Mouse (Mus musculus) G1E-ER4 (cell line): Measurements from ENCODE around the gene Trim52. TPM values are rescaled to one million over a fixed set of nuclear protein-coding genes. Genes with fewer than 3 reads are reported as not detected.

ENCODE experiments used
- GATA1 ChIP-seq: IDR thresholded peaks from one replicate; pipeline ENCODE4 v1.8.0; 2012; ENCODE audit warnings: low read length, inconsistent platforms
- polyA plus RNA-seq: library from polyadenylated mRNA; stranded (reverse); fragments of >175 nt; gene quantifications from 2 replicates; pipeline ENCODE4 v1.2.3, GENCODE M21; 2012

Gene Trim52
- polyA plus RNA-seq: not detected in 2 replicates

DNA sequence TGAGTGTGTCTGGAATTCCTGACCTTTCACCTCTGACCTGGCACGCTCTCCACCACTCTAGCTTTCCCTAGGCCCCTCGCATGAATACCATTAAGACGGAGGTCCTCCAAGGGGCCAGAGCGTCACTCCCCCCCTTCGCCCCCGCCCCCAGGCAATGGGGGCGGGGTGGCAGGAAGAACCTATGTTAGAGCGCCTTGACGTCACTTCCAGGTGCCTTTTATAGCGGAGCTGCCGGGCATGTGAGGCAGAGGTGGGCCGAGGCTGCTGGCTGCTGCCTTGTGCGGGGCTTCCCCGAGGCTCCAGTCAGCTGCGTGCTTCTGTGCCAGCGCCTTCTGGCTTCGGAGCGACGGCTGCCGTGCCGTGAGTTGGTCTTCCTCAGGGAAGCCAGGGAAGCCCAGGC, at the start of gene Trim52:
Trim52 (plus strand) TSS at position 219 of the 400 bp plus-strand sequence.
- no peak for TF ChIP-seq GATA1

DNA sequence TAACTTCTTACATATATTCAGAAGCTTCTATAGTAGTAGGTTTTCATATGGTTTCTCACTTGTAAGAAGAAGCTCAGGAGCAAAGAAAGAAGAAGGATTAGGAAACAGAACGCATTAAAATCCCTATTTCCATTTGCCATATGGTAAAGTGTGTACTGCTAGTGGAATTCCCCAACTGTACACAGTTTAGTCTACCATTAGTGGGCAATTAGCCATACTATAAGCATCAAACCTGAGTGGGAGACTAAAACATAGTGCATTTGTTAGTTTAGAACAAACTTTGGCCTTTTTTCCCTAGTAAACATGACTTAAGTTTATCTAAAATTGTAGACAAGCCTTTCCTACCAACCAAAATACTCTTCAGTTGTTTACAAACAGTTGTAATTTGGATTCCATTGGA, 33.4 kb upstream of the Trim52 start:
- TF ChIP-seq GATA1: no peak

DNA sequence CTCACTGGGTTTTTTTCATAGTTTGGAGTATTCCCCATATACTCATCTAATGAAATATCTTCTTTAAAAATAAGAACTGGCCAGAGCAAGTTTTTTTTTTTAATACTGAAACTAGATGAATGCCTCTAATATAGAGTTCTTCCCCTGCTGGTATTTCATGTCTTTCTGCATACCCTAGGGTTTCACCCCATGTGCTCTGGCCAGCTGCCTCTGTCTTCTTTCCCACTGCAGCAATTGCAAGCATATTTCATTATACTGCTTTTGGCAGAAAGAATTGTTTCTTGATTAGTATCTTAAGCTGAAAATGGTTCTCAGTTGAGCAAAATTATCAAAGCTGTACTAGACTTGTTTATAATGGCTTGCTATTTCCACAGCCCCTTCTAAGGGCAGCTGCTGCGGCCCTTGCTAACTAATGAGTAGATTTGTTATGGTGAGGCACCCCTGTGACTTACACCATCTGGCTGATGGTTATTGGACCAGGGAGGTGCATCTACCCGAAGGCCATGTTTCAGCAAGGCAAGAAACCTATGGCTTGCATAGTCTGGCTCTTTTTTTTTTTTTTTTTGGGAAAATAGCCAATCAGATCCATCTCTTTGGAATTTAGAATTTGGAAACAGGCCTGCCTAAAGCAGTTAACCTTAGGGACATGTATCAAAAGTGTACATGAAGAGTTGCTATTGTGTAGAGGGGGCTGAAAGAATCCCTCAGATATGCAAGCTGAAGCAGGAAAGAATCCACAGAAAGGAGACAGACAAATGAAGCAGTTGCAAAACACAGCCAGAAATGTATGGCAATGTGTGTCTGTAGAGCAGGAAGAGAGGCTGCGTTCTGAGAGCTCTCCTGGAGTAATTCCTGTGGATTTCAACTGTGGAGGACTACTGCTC, 30.6 kb upstream of the Trim52 start:
- no peak for TF ChIP-seq GATA1

DNA sequence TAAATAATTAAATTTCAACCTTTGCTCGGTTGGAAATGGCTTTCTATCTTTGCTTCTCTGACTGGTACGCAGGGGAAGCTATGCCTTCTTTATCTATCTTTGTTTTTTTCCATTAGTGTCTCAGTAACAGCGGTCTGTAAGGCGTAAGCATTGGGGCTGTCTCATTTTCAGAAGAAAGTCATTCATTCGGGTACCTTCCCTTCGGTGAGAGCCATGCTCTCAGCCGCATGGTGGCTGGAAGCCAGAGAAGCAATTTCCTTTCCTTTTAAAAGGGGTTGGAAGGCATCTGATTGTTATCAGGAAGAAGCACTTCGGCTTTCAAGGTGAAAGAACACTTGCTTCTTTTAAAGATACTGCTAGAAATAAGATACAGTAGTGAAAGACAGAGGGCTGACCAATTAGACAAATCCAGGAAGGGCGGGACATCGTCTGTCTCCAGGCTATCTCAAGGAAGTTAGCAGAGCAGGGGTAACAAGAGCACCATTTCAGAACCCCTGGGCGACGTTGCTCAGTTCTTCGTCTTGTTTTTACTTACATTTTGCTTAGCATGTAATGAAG, 17.4 kb upstream of the Trim52 start:
- TF ChIP-seq GATA1: no peak

DNA sequence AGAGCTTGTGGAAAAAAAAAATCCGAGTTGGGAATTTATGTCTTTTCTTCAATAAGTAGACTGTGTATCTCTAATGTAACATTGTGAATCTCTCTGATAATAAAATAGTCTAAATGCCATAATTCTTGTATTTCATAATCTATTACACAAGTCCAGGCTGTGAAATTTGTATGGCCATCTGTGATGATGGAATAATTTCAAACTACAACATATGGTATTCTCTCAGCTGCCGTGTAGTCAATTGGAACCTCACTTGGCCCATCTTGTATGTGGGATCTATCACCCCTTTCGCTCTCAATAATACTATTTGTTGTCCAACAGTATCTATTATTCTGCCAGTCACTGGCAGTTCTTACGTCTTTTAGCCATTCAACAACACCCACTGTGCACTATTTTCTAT, 9.2 kb upstream of the Trim52 start:
- no peak for TF ChIP-seq GATA1

DNA sequence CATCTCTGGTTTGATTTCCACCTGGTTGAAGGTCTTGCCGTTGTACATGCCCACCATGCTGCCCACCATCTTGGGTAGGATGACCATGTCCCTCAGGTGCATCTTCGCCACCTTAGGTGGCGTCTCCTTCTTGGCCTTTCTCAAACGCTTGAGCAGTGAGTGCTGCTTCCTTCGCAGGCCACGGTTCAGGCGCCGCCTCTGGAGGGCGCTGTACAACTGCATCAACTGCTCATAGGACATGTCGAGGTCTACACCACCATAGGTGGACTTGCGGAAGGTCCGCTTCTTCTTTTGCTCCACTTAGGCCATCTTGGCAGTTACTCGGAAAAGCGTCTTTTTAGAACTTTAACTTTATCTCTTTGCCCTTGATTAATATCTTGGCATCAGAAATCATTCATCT, 5.1 kb upstream of the Trim52 start:
- TF ChIP-seq GATA1: no peak

DNA sequence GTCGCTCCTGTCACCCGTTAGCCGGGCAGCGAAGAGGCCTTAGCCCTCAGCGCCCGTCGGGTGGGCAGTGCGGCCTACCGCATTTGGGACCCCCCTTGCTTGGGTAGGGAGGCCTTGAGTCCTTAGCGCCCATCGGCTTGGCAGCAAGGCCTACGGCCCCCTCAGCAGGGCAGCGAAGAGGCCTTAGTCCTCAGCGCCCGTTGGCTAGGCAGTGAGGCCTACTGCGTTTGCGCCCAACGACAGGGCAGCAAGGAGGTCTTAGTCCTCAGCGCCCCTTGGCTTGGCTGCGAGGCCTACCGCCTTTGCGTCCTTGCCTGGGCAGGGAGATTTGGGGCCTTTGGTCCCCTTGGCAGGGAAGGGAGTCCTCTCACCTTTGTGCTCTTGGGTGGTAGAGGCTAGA, 427 bp downstream of the Trim52 start:
- TF ChIP-seq GATA1: no peak

DNA sequence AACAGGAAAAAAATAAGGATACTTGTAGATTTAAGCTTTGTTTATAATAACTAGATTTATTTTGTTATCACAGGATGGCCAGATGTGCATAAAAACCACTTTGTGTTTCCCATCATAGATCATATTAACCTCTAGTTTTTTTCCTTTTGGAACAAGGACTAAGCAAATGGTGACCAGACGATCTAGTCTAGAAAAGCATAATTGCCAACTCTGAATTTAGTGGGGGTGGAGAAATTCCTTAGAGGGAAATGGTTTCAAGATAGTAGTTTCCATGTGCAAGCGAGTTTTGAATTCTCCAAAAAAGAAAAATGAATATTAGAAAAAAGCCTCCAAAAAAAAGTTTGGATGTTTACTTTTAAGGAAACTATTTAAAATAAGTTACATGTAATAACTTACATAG, 13.4 kb downstream of the Trim52 start:
- TF ChIP-seq GATA1: no peak

DNA sequence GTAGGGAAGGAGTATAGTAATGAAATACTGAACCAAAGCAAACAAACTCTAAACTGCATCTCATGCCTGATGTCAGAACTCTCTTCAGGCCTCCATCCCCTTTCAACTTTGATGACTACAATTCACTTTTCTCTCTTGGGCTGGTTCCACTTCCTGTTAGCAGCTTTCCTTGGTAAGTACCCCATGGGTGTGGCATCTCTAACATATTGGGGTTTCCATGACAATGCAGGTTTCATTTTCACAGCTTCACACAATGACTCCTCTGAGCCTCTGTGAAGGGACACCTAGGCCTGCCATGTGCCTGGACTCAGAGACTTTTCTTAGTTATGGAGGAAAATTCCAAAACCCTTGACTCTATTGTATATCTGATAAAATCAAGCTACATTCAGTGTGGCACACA, 30.3 kb downstream of the Trim52 start:
- TF ChIP-seq GATA1: no peak

DNA sequence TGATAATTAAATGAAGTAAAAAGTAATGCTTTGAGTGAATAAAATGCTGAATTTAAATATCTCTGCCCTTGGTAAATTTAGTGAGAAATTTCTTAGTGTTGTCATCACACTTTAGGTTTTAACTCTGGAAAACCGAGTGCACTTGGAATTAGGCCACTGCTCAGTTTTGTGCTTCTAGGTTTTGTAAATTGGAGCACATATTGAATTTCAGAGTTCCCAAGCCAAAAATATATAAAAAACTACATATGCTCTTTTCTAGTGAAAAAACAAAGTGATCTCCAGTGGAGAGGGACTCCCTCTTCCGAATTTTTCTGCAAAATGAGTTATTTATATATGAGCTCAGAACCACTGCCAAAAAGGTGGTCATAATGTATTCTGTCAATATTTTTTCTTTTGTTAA, 45.2 kb downstream of the Trim52 start:
- TF ChIP-seq GATA1: no peak

DNA sequence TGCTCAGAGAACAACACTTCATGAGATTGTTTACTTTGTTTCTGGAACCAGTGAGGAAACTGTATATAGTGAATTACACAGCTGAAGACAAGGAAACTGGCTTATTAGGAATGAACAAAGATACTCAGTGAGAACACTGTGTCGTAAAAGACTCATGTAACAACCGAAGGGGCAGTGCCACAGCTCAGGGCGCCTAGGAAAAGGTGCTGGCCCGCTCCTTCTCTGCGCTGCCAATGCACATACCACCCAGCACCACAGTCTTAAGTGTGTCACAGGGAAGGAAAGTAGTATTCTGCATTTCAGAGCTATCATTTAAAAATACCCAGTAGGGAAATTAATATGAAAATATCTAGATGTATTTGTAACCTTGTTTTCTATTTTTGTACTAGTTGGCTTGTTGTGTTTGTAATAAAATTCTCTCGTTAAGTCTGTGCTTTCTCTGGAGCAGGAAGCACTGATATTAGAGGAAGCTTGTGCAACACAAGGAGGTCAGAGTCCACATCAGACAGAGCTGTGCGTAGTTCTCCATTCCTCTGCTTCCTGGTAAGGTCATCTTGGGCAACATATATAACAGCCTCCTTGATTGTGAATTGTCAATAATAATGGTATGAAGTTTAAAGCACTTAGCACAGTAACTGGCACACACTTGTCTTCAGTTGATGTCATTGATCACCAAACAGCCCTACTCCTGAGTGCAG, 49.0 kb downstream of the Trim52 start:
- no peak for TF ChIP-seq GATA1

DNA sequence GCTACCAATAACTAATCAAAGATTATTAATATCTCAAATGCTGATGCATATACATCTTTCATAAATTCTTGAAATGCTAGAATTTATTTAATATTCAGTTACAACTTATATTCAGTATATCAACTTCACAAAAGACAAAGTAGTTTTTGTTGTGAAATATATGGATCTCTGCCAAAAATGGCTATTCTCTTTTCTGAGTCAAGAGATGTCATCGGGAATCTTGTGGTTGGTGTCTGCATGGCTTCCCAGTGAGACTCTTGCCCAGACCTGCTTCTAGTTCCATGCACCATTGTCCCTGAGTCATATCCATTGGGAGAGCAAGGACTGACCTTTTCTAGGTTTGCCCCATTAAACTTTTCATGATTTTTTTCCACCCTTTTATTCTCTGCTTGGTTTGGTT, 50.5 kb downstream of the Trim52 start:
- TF ChIP-seq GATA1: no peak

DNA sequence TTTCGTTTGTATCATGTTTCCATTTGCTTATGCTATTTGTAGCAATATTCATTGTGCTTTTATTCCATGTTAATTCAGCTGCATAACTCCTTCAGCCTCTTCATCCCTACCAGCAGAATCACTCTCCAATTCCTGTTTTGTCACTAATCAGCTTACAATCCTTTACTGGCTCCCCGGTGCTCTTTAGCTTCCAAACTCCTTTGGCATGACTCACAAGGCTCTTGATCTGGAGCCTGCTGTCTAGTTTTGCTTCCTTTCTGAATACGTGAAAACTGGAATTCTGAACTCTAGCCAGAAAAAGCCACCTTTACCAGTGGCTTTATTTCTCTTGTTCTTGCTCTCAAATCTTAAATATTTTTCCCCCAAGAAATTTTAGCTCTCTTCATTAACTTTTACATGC, 56.3 kb downstream of the Trim52 start:
- no peak for TF ChIP-seq GATA1

DNA sequence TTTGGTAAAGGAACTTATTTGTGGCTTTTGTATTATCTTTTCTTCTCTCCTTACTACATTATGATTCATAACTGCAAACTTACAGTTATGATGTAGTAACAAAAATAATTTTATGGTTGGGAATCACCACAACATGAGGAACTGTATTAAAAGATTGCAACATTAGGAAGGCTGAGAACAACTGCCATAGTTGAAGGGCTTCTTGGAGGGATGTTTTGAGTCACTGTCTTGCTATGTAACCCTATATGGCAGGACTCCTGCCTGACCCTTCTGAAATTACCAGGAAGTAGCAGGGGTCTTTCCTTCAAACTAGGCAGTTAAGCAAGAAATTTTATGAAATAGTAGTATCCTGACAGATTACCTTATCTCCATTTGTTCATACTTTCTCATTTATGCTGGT, 57.2 kb downstream of the Trim52 start:
- no peak for TF ChIP-seq GATA1

DNA sequence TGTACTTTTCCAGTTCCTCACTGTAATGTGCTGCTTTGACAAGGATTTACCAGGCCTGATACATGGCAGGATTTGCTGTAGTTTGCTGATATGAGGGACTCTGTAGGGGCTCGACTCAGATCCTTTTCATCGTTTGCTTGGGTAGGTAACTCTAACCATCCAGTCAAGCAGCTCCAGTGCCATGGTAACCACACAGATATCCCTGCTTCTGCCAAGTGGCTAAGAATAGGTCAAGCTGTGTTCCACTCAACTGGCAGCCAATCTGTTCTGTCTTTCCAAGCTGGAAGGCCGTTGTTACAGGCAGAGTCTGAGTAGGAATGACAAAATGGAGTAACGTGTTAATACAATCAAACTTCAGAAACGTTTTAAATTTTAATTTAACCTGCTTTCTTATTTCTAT, 70.9 kb downstream of the Trim52 start:
- no peak for TF ChIP-seq GATA1

DNA sequence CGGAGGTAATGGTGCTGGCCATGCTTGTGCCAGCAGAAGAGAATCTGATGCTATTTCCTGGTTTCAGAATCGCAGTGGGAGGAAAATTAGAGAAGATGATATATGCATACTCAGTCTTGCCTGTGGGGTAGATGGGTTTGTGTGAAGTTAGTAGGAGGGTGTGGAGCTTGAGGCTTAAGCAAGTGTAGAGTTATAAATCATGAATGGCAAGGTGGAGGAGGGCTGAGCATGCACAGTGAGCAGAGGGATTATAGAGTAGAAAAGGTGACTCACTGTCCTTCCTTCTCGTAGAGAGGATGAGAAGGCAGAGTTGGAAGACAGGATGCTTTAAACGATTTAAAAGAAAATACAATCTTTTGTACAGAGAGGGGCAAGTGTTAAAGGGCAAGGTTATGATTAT, 72.2 kb downstream of the Trim52 start:
- no peak for TF ChIP-seq GATA1
